Mouse (Mus musculus): ENCODE data around the gene Mgarp. TPM values are rescaled to one million over a fixed set of nuclear protein-coding genes. Genes with fewer than 3 reads are reported as not detected.

Mgarp gene
- total and polyA plus RNA-seq, 3 experiments, result 0.65 to 5.2 TPM; not detected in 1

GRCm38 (mm10) chr3:51397700-51398299 is 1.3 kb upstream of the Mgarp start:
- TF ChIP-seq NELFE (IDR thresholded peaks at IDR 0.05; ENCODE audit: low read depth, low read length) (no peak), RAD21 (IDR thresholded peaks at IDR 0.05; ENCODE audit: low read depth, low read length) (no peak)
- peaks cover 0 to 3% of the 10 kb centered on the region in 2 experiments; a peak in 1 of 4 replicates for H3K4me1 ChIP-seq (ENCODE audit: control insufficient read depth in 1 of 2, insufficient read depth in 2 of 2, low read length in 2 of 2)
- H3K36me3 ChIP-seq (ENCODE audit: control insufficient read depth in 1 of 2, insufficient read depth in 2 of 2, low read length in 2 of 2), result peaks cover 0 to 2% of the 10 kb centered on the region in 2 experiments; a peak in 3 of 4 replicates
- DNase-seq (ENCODE audit: low read depth, low spot score), result no peak
- no peaks in the 10 kb centered on the region for H3K79me2 ChIP-seq (ENCODE audit: control insufficient read depth, insufficient read depth, low read length, poor library complexity)
- H3K27me3 ChIP-seq (ENCODE audit: control insufficient read depth in 1 of 2, insufficient read depth in 2 of 2, low read length in 2 of 2), result no peaks in the 10 kb centered on the region
- H3K9ac ChIP-seq (ENCODE audit: control insufficient read depth, low read depth, low read length, poor library complexity, severe bottlenecking), result no peak overlapping the region
- no peaks in the 10 kb centered on the region for H3K9me3 ChIP-seq (replicated peaks; ENCODE audit: insufficient read depth, low read length)
- no peak overlapping the region for H3K27ac ChIP-seq (ENCODE audit: control insufficient read depth, low read depth, low read length)
- H3K4me3 ChIP-seq (ENCODE audit: control insufficient read depth in 1 of 2, insufficient read depth in 1 of 2, low read depth in 2 of 2, low read length in 2 of 2), result no peak overlapping the region

GRCm38 (mm10) chr3:51395461-51396145 is 935 bp downstream of the Mgarp start:
- no peak for DNase-seq (ENCODE audit: low read depth, low spot score)
- no peaks in the 10 kb centered on the region for H3K9me3 ChIP-seq (replicated peaks; ENCODE audit: insufficient read depth, low read length)
- H3K4me3 ChIP-seq (ENCODE audit: control insufficient read depth in 1 of 2, insufficient read depth in 1 of 2, low read depth in 2 of 2, low read length in 2 of 2), result peak overlapping the region; percentile 66 to 94; a peak in 3 of 4 replicates
- no peaks in the 10 kb centered on the region for H3K79me2 ChIP-seq (ENCODE audit: control insufficient read depth, insufficient read depth, low read length, poor library complexity)
- no peaks in the 10 kb centered on the region for H3K27me3 ChIP-seq (ENCODE audit: control insufficient read depth in 1 of 2, insufficient read depth in 2 of 2, low read length in 2 of 2)
- TF ChIP-seq ZKSCAN1 (IDR thresholded peaks at IDR 0.05; ENCODE audit: low read depth, low read length), result no peak
- TF ChIP-seq JUND (IDR thresholded peaks at IDR 0.05; ENCODE audit: low read depth, low read length), result no peak
- TF ChIP-seq ZC3H11A (IDR thresholded peaks at IDR 0.05; ENCODE audit: low read depth, low read length), result no peak
- no peak for TF ChIP-seq TCF12 (IDR thresholded peaks at IDR 0.05; ENCODE audit: low read depth, low read length)
- TF ChIP-seq GATA1 (IDR thresholded peaks at IDR 0.05; ENCODE audit: low read depth, low read length), result no peak
- no peak for TF ChIP-seq POLR2AphosphoS2 (IDR thresholded peaks at IDR 0.05; ENCODE audit: low read length)
- TF ChIP-seq KAT2A (conservative IDR thresholded peaks at IDR 0.05; ENCODE audit: low read depth, low read length), result no peak
- TF ChIP-seq SIN3A (IDR thresholded peaks at IDR 0.05; ENCODE audit: low read length), result no peak
- TF ChIP-seq USF2 (IDR thresholded peaks at IDR 0.05; ENCODE audit: borderline replicate concordance in 1 of 2, insufficient read depth in 1 of 2, low read depth in 1 of 2, low read length in 2 of 2), result no peak
- no peak for TF ChIP-seq POLR2AphosphoS5 (IDR thresholded peaks at IDR 0.05; ENCODE audit: borderline replicate concordance, low read depth, low read length)
- no peak for TF ChIP-seq SMC3 (IDR thresholded peaks at IDR 0.05; ENCODE audit: low read depth, low read length)
- no peak for TF ChIP-seq E2F4 (IDR thresholded peaks at IDR 0.05; ENCODE audit: borderline replicate concordance, low read depth, low read length)
- no peak for TF ChIP-seq RCOR1 (IDR thresholded peaks at IDR 0.05; ENCODE audit: low read depth, low read length)
- no peak for TF ChIP-seq ZMIZ1 (IDR thresholded peaks at IDR 0.05; ENCODE audit: low read depth, low read length)
- no peak for TF ChIP-seq CHD2 (IDR thresholded peaks at IDR 0.05; ENCODE audit: low read length)
- TF ChIP-seq MYC (IDR thresholded peaks at IDR 0.05; ENCODE audit: low read depth, low read length), result no peak
- TF ChIP-seq GABPA (IDR thresholded peaks at IDR 0.05; ENCODE audit: low read depth, low read length), result no peak
- TF ChIP-seq TBP (IDR thresholded peaks at IDR 0.05; ENCODE audit: low read depth, low read length), result no peak
- peaks cover 0 to 3% of the 10 kb centered on the region in 2 experiments; a peak in 1 of 4 replicates for H3K4me1 ChIP-seq (ENCODE audit: control insufficient read depth in 1 of 2, insufficient read depth in 2 of 2, low read length in 2 of 2)
- H3K36me3 ChIP-seq (ENCODE audit: control insufficient read depth in 1 of 2, insufficient read depth in 2 of 2, low read length in 2 of 2), result peaks cover 0 to 2% of the 10 kb centered on the region in 2 experiments; a peak in 1 of 4 replicates
- H3K9ac ChIP-seq (ENCODE audit: control insufficient read depth, low read depth, low read length, poor library complexity, severe bottlenecking), result no peak overlapping the region
- H3K27ac ChIP-seq (ENCODE audit: control insufficient read depth, low read depth, low read length), result no peak overlapping the region

Data from MEL (cell line).